Mouse (Mus musculus) retina, adult 2 months (tissue): Measurements from ENCODE around the gene Gm47791.

Source experiments
- DNase-seq: peaks from one replicate; pipeline ENCODE4 v3.0.0-alpha.2; 2012; ENCODE audit warnings: low read depth, low spot score

Gene Gm47791

GRCm38 (mm10) chr1:82724339-82725025 lies 46.6 kb downstream of the Gm47791 start, which contains the start of gene Mff:
TSS of gene Mff (plus strand) at chr1:82724890.
- peak; percentile 92 for DNase-seq
